Mouse (Mus musculus) MEL (cell line): ENCODE measurements around the gene Mlana. TPM values are rescaled to one million over a fixed set of nuclear protein-coding genes. Genes with fewer than 3 reads are reported as not detected.

ENCODE experiments used
- DNase-seq: peaks from one replicate; pipeline ENCODE4 v3.0.0; 2011; ENCODE audit warnings: low read depth, low spot score
- H3K27ac ChIP-seq: 2 replicates; pipeline ENCODE4 v1.5.1; 2012; ENCODE audit warnings: low read depth, mild to moderate bottlenecking, control low read depth, low read length, moderate library complexity; ENCODE audit not compliant: control insufficient read depth
- H3K27me3 ChIP-seq, 2 experiments: fragments of 150-350 bp in 1 of 2; sonication (generic) in 1 of 2; 2 replicates each; pipeline ENCODE4 v1.6.1; 2012; ENCODE audit warnings: low read length in 2 of 2, mild to moderate bottlenecking in 2 of 2, improper control_type of control experiment in 1 of 2, moderate library complexity in 1 of 2; ENCODE audit not compliant: insufficient read depth in 2 of 2, control insufficient read depth in 1 of 2
- H3K36me3 ChIP-seq, 2 experiments: 2 replicates each; pipeline ENCODE4 v1.6.1; 2012 to 2014; ENCODE audit warnings: low read length in 2 of 2, improper control_type of control experiment in 1 of 2, inconsistent platforms in 1 of 2, mild to moderate bottlenecking in 1 of 2; ENCODE audit not compliant: insufficient read depth in 2 of 2, control insufficient read depth in 1 of 2
- H3K4me1 ChIP-seq, 2 experiments: fragments of 150-350 bp in 1 of 2; sonication (generic) in 1 of 2; 2 replicates each; pipeline ENCODE4 v1.6.1; 2012; ENCODE audit warnings: low read length in 2 of 2, improper control_type of control experiment in 1 of 2, mild to moderate bottlenecking in 1 of 2; ENCODE audit not compliant: insufficient read depth in 2 of 2, control insufficient read depth in 1 of 2
- H3K4me3 ChIP-seq, 2 experiments: fragments of 150-350 bp in 1 of 2; sonication (generic) in 1 of 2; 2 replicates each; pipeline ENCODE4 v1.5.1; 2012; ENCODE audit warnings: low read depth in 2 of 2, low read length in 2 of 2, mild to moderate bottlenecking in 2 of 2, moderate library complexity in 2 of 2, control low read depth in 1 of 2, improper control_type of control experiment in 1 of 2; ENCODE audit not compliant: control insufficient read depth in 1 of 2, insufficient read depth in 1 of 2
- H3K79me2 ChIP-seq: 2 replicates; pipeline ENCODE4 v1.6.1; 2012; ENCODE audit warnings: mild to moderate bottlenecking, low read length, moderate library complexity; ENCODE audit not compliant: control insufficient read depth, poor library complexity, insufficient read depth
- H3K9ac ChIP-seq: 2 replicates; pipeline ENCODE4 v1.6.1; 2012; ENCODE audit warnings: low read depth, mild to moderate bottlenecking, control low read depth, low read length, moderate library complexity; ENCODE audit not compliant: control insufficient read depth, poor library complexity, severe bottlenecking
- H3K9me3 ChIP-seq: fragments of 150-350 bp; sonication (generic); replicated peaks from 2 replicates; pipeline ENCODE4 v1.6.1; 2012; ENCODE audit warnings: mild to moderate bottlenecking, low read length, improper control_type of control experiment, moderate library complexity; ENCODE audit not compliant: insufficient read depth
- CHD1 ChIP-seq: IDR thresholded peaks from 2 replicates; pipeline ENCODE4 v1.6.1; 2012; ENCODE audit warnings: low read depth, mild to moderate bottlenecking, inconsistent platforms, low read length, improper control_type of control experiment
- ELF1 ChIP-seq: IDR thresholded peaks from 2 replicates; pipeline ENCODE4 v1.6.1; 2014; ENCODE audit warnings: low read depth, mild to moderate bottlenecking, inconsistent platforms, low read length, improper control_type of control experiment, moderate library complexity
- EP300 ChIP-seq, 2 experiments: IDR thresholded peaks; 2 replicates each; pipeline ENCODE4 v1.6.1; 2011; ENCODE audit warnings: improper control_type of control experiment in 2 of 2, low read length in 2 of 2, low read depth in 1 of 2, mild to moderate bottlenecking in 1 of 2
- GABPA ChIP-seq: IDR thresholded peaks from 2 replicates; pipeline ENCODE4 v1.6.1; 2012; ENCODE audit warnings: low read depth, mild to moderate bottlenecking, inconsistent platforms, low read length, improper control_type of control experiment, moderate library complexity
- MAFK ChIP-seq: IDR thresholded peaks from 2 replicates; pipeline ENCODE4 v1.6.1; 2011; ENCODE audit warnings: low read depth, mild to moderate bottlenecking, low read length, improper control_type of control experiment, borderline replicate concordance
- MAX ChIP-seq: IDR thresholded peaks from 2 replicates; pipeline ENCODE4 v1.6.1; 2011; ENCODE audit warnings: low read length, improper control_type of control experiment
- MAZ ChIP-seq: IDR thresholded peaks from 2 replicates; pipeline ENCODE4 v1.6.1; 2012; ENCODE audit warnings: low read depth, mild to moderate bottlenecking, inconsistent platforms, low read length, improper control_type of control experiment
- MXI1 ChIP-seq: IDR thresholded peaks from 2 replicates; pipeline ENCODE4 v1.6.1; 2011; ENCODE audit warnings: mild to moderate bottlenecking, low read depth, low read length, improper control_type of control experiment
- MYC ChIP-seq: IDR thresholded peaks from 2 replicates; pipeline ENCODE4 v1.6.1; 2011; ENCODE audit warnings: low read depth, mild to moderate bottlenecking, low read length, improper control_type of control experiment, moderate library complexity
- NRF1 ChIP-seq: IDR thresholded peaks from 2 replicates; pipeline ENCODE4 v1.6.1; 2014; ENCODE audit warnings: low read depth, mild to moderate bottlenecking, inconsistent platforms, low read length, improper control_type of control experiment, moderate library complexity; ENCODE audit not compliant: poor library complexity, insufficient read depth, severe bottlenecking
- RCOR1 ChIP-seq: IDR thresholded peaks from 2 replicates; pipeline ENCODE4 v1.6.1; 2012; ENCODE audit warnings: low read depth, mild to moderate bottlenecking, inconsistent platforms, low read length, improper control_type of control experiment
- SMC3 ChIP-seq: IDR thresholded peaks from 2 replicates; pipeline ENCODE4 v1.6.1; 2011; ENCODE audit warnings: low read depth, low read length, improper control_type of control experiment
- TBP ChIP-seq: IDR thresholded peaks from 2 replicates; pipeline ENCODE4 v1.8.0; 2011; ENCODE audit warnings: low read depth, low read length, improper control_type of control experiment
- USF2 ChIP-seq, 2 experiments: IDR thresholded peaks; 2 replicates each; pipeline ENCODE4 v1.6.1; 2011 to 2012; ENCODE audit warnings: improper control_type of control experiment in 2 of 2, low read length in 2 of 2, borderline replicate concordance in 1 of 2, inconsistent platforms in 1 of 2, low read depth in 1 of 2, mild to moderate bottlenecking in 1 of 2; ENCODE audit not compliant: insufficient read depth in 1 of 2
- ZKSCAN1 ChIP-seq: IDR thresholded peaks from 2 replicates; pipeline ENCODE4 v1.6.1; 2012; ENCODE audit warnings: low read depth, mild to moderate bottlenecking, inconsistent platforms, low read length, improper control_type of control experiment, moderate library complexity
- ZNF384 ChIP-seq: IDR thresholded peaks from 2 replicates; pipeline ENCODE4 v1.6.1; 2012; ENCODE audit warnings: low read depth, mild to moderate bottlenecking, inconsistent platforms, low read length, improper control_type of control experiment
- polyA plus RNA-seq, 2 experiments: library from polyadenylated mRNA; stranded (reverse) in 1 of 2; unstranded in 1 of 2; fragments of >175 nt in 1 of 2; fragments of >200 nt in 1 of 2; gene quantifications; 2 replicates each; pipeline versions ENCODE4 v1.2.1 to v1.2.4; 2012; ENCODE audit warnings: low replicate concordance in 2 of 2, low read depth in 1 of 2; ENCODE audit not compliant: insufficient read length in 2 of 2, insufficient read depth in 1 of 2, missing spikeins in 1 of 2
- total RNA-seq: library from RNA; depleted of rRNA; stranded (reverse); fragments of 300-350 nt; gene quantifications from 2 replicates; pipeline ENCODE4 v1.2.3, GENCODE M21; 2012

Mlana gene
- total and polyA plus RNA-seq, 3 experiments: 0.27 to 0.78 TPM; not detected in 1

DNA sequence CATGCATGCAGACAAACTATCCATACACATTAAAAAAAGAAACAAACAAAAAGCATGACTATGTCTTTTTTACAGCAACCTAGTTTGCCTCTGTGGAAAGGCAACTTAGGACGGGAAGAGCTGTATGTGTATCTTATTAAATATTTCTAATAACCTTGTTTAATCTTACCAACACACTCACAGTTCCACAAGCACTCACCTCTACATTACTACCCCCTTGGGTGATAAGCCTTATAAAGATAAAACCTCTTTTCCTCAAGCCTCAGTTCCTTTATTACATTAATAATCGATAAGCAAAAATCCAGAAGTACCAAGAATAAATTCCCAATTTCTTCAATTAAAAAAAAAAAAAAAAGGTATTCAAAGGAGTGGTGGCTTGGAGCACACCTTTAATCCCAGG is 40.1 kb upstream of the Mlana start (continued):
- TF ChIP-seq MYC: no peak

DNA sequence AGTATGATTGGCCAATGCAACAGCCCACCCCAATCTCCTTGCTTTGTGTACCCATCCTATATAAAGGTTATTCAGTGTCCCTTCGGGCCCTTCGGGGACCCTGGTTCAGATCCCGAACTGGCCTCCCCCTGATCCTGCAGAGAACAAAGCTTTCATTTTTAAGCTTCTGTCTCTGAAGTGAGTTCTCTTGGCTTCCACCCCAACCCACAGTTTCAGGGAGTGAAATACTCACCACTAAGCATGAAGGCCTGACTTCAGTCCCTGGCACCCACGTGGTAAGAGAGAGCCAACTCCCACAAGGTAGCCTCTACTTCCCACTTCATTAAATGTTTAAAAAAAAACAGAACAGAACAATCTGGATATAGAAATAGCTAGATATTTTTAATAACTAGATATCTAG is 38.8 kb upstream of the Mlana start:
- Histone ChIP-seq H3K4me1 (peaks cover 9 to 10% of the 10 kb centered on the region in 2 experiments), H3K9ac (no peak overlapping the region), H3K9me3 (no peaks in the 10 kb centered on the region), H3K79me2 (no peaks in the 10 kb centered on the region)
- no peak for TF ChIP-seq ZNF384
- TF ChIP-seq GABPA: no peak
- TF ChIP-seq USF2 (IDR thresholded peaks at IDR 0.05; ENCODE audit: borderline replicate concordance in 1 of 2, insufficient read depth in 1 of 2, low read depth in 1 of 2, low read length in 2 of 2): no peak
- no peak for TF ChIP-seq RCOR1
- TF ChIP-seq, all 39 proteins: peak for 0
- no peak overlapping the region for H3K27ac ChIP-seq
- peaks cover 0 to 2% of the 10 kb centered on the region in 2 experiments; a peak in 1 of 4 replicates for H3K27me3 ChIP-seq
- peaks cover 0 to 13% of the 10 kb centered on the region in 2 experiments; a peak in 2 of 4 replicates for H3K36me3 ChIP-seq
- no peak for DNase-seq
- no peak overlapping the region for H3K4me3 ChIP-seq

DNA sequence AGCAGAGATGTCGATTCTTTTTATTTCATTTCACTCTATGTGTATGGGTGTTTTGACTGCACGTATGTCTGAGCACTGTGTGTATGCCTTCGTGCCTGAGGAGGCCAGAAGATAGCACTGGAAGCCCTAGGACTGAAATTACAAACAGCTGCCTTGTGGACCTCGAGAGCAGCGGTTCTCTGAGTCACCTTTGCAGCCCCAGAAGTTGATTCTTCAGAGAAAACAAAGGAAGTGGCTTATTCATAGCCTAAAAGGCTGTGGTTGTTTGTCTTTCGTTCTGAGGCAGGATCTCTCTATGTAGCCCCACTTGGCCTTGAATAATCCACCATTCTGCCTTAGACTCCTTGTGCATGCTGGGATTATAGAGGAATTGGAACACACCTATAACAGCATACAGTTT is 37.9 kb upstream of the Mlana start:
- Histone ChIP-seq H3K27me3 (peaks cover 0 to 2% of the 10 kb centered on the region in 2 experiments; a peak in 1 of 4 replicates), H3K9ac (no peak overlapping the region), H3K4me3 (no peak overlapping the region), H3K4me1 (peaks cover 9 to 10% of the 10 kb centered on the region in 2 experiments), H3K36me3 (peaks cover 0 to 13% of the 10 kb centered on the region in 2 experiments; a peak in 2 of 4 replicates), H3K79me2 (no peaks in the 10 kb centered on the region), H3K9me3 (no peaks in the 10 kb centered on the region), H3K27ac (no peak overlapping the region)
- DNase-seq: no peak
- no peak for TF ChIP-seq ZKSCAN1
- TF ChIP-seq MXI1: no peak
- no peak for TF ChIP-seq MAZ
- TF ChIP-seq TBP: no peak
- no peak for TF ChIP-seq ELF1
- no peak for TF ChIP-seq EP300 (IDR thresholded peaks at IDR 0.05; ENCODE audit: low read depth in 1 of 2, low read length in 2 of 2)
- no peak for TF ChIP-seq MAX
- TF ChIP-seq SMC3: no peak
- no peak for TF ChIP-seq MAFK
- TF ChIP-seq CHD1: no peak
- TF ChIP-seq NRF1: no peak
